Mouse (Mus musculus) right cerebral cortex, postnatal 10 days (tissue): ENCODE results near the gene Bmp7.

Experiments used
- DNase-seq, 2 experiments: peaks; one replicate each; pipeline ENCODE4 v3.0.0; 2021; ENCODE audit warnings: low spot score in 2 of 2

Gene Bmp7

DNA sequence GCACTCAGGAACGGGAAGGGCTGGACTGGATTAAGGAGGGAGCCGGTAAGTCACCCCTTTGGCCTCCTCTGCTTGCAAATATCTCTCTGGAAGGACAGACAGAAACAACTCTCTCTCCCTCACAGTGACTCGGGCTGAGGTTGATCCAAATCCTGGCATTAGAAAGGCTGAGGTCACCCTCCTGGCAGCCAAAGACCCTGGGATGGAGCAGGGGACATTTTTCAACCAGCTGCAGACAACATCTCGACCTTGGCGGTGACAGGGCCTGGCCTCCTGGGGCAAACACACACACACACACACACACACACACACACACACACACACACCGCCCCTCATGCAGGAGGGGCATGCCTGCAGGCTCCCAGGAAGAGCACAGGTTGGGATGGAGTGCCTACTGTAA is 29.0 kb downstream of the Bmp7 start:
- no peak for DNase-seq

GRCm38 (mm10) chr2:172909463-172909862 is 30.7 kb downstream of the Bmp7 start:
- peak; percentile 55 to 57 for DNase-seq

DNA sequence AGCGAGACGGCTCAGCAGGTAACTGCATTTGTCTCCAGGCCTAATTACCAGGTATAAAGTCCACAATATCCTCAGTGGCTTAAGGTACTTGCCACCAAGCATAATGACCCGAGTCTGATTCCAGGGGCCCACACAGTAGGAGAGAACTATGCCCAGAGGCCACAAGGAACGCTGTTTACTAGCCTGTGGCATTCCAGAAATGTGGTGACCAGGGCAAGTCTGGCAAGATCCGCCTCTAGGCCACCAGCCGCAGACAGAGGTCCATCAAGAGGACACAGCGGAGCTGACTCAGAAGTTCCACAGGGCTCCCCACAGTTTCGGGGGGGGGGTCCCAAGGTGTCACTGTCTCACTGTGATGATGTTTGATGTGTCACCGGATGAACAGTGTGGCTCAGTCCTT is 34.0 kb downstream of the Bmp7 start:
- no peak for DNase-seq

DNA sequence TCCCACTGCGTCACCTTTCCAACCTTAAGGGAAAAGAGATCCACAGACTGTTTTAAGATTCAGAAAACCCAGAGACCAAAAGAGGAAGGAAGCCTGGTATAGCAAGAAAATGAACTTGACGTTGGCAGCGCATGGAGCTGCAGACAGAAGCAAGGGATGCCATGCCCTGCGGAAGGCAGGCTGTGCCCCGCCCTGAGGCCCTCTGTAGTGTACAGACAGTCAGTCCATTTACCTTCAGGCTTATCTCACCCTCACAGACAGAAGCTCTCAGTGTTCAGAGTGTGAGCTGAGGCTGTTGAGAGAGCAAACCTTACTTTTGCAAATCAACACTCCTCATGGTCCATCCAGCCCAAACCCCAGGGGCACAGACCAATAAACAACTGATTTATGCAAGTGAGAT is 35.1 kb downstream of the Bmp7 start:
- DNase-seq = no peak

GRCm38 (mm10) chr2:172904614-172905013 is 35.5 kb downstream of the Bmp7 start:
- DNase-seq = no peak

GRCm38 (mm10) chr2:172903523-172903922 is 36.6 kb downstream of the Bmp7 start:
- no peak for DNase-seq

DNA sequence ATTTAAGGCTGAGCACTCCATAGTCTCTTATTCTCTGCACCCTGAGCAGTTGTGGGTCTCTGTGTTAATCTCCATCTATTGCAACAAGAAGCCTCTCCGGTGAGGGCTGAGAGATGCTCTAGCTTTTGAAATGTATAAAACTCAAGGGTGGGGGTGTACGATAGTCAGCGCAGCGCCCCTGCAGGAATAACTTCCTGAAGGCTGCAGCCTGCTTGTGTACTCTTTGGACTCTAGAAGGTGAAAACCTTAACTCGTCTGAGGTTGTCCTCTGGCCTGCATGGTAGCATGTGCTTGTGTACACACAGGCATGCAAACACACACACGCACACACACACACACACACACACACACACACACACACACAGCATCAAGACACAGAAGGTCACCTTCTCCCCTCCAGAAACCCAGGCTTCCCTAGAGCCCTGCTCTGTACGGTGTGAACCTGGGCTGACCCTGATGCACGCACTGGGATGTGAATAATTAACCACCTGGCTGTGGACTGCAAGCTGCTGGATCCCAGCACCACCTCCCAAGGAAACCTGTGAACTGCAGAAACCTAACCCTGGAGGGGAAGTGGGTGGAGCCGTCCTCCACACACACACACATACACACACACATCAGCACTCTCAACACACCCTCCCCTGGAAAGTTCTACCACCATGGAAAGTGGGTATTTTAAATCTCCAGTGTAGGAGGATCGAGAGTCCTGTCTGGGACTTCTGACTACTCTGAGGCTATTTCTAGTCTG is 39.0 kb downstream of the Bmp7 start:
- DNase-seq = no peak

DNA sequence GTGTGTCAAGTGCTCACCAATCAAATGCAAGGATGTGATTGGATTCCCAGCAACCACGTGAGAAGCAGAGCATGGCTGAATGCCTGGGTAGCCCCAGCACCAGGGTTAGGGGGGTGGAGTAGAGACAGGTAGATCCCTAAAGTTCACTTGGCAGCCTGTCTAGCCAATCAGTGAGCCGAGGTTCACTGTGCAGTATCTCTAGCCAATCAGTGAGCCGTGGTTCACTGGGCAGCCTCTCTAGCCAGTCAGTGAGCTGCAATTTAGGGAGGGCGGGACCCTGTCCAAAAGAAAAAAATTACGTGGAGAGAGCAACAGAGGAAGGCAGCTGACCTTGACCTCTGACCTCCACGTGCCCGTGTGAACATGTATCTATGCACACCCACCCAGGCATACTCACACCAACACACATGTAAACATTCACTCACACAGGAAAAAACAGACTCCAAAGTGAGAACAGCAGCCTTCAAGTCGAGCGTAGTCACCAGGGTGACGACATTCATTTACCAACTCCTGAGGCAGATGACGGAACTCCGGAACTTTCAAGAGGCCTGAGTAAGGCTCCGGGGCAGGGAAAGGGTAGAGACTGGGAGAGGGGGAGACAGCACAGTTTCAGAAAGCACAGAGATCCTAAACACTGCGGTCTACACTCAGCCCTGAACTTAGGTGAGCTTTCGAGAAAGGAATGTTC is 50.2 kb downstream of the Bmp7 start:
- no peak for DNase-seq

GRCm38 (mm10) chr2:172889222-172889621 is 50.9 kb downstream of the Bmp7 start:
- no peak for DNase-seq

- DNase-seq = no peak
Measured at GRCm38 (mm10) chr2:172888147-172888546, 52.0 kb downstream of the Bmp7 start.

GRCm38 (mm10) chr2:172885861-172886260 is 54.3 kb downstream of the Bmp7 start:
- no peak for DNase-seq

GRCm38 (mm10) chr2:172884584-172884983 is 55.5 kb downstream of the Bmp7 start:
- no peak for DNase-seq

- no peak for DNase-seq
Measured at GRCm38 (mm10) chr2:172875201-172875600, 64.9 kb downstream of the Bmp7 start.

DNA sequence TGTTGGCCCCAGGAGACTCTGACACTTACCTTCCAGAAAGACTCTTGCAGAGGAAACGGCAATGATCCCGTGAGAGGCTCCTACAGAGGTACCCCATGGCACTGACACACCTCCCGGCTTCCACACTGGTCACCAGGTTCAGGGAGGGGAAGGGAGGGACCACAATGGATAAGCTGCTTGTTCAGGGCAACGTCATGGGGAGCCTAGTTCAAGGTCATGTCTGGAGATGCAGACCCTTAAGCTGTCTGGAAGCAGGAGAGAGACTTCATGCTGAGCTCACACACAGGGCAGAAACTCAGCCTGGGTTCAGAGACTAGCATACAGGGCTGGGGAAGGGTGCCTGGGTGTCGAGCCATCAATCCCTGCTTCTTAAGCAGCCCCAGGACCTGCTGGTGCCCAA is 73.8 kb downstream of the Bmp7 start:
- DNase-seq = no peak

GRCm38 (mm10) chr2:172865165-172865564 is 75.0 kb downstream of the Bmp7 start:
- no peak for DNase-seq

- no peak for DNase-seq
Measured at GRCm38 (mm10) chr2:172864566-172864965, 75.6 kb downstream of the Bmp7 start.

GRCm38 (mm10) chr2:172863469-172863856 is 76.7 kb downstream of the Bmp7 start:
- no peak for DNase-seq

GRCm38 (mm10) chr2:172862850-172863468 is 77.2 kb downstream of the Bmp7 start:
- DNase-seq = peak; percentile 82 to 84

- DNase-seq = no peak
Measured at GRCm38 (mm10) chr2:172862424-172862823, 77.7 kb downstream of the Bmp7 start.

- no peak for DNase-seq
Measured at GRCm38 (mm10) chr2:172861590-172861989, 78.5 kb downstream of the Bmp7 start.

DNA sequence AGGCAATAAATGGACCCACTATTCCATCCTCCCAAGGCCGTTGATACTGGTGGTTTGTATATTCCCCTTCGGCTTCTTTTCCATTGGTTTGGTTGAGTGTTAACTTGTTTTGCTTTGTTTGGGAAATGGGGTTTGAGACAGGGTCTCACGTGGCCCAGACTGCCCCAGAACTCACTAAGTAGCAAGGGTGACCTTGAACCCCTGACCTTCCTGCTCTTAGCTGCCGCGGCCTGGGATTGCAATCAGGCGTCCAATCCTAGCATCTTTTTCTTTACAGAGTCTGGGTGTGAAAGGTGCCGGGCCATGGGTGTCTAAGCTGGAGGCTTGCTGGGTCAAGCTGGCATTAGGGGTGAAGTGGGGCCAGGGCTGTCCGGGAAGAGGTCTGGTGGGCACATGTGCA is 79.5 kb downstream of the Bmp7 start:
- no peak for DNase-seq

DNA sequence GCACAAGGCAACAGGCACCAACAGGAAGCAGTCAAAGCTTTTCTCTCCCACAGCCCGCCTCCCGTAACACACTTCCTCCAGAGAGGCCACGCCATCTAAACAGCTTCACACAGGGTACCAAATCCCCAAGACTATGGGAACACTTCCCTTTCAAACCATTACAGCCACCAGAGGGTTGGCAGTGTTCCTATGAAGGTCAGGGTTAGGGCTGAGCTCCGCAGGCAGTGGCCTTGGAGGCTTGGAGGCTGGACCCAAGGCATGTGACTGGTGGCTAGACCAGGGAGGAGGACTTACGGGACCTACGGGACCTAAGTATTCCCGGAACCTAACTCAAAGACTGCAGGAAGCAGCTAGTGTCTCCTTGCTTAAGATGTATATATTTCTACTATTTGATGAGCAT is 80.0 kb downstream of the Bmp7 start:
- no peak for DNase-seq

DNA sequence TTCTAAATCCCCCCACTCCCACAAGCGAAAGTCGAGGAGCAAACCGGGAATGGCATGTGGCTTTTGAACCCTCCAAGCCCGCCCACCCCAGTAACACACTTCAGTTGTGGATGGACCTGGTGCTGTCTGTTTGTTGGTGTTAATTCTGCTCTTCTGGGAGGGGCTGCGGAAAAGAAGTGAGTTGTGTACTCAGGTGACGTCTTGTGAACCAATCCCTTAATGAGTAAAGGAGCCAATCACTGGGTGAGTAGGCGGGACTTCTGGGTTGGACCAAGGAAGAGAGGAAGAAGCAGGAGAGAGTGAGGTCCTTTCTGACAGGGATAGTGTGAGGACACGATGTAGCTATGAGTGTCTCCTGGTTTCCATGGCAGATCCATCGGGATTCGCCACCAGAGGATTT is 83.1 kb downstream of the Bmp7 start:
- no peak for DNase-seq
